Comparison of ENCODE assay signal across 39 mouse cellular contexts in genomic region chr3:107250320-107250719, GRCm38 (mm10). TPM values are rescaled to one million over a fixed set of nuclear protein-coding genes. Genes with fewer than 3 reads are reported as not detected.
"Had no signal": no experiment of that assay in that cellular context is flagged by ENCODE, and none has a peak within 500 bp of the region (broad histone marks: within the 10 kb centered on the region; RNA-seq: fewer than 3 reads in every experiment).

No protein-coding gene starts in this region.

- H3K9me3 ChIP-seq: heart, embryonic 10.5 days; heart, embryonic 12.5 days; hindbrain, embryonic 10.5 days; hindbrain, embryonic 12.5 days; intestine, embryonic 15.5 days; kidney, embryonic 15.5 days; limb, embryonic 13.5 days; limb, embryonic 15.5 days had no signal

- H3K4me1 ChIP-seq: heart, embryonic 12.5 days; hindbrain, embryonic 12.5 days; intestine, embryonic 15.5 days; kidney, embryonic 15.5 days; limb, embryonic 13.5 days; limb, embryonic 15.5 days had no signal

- H3K27me3 ChIP-seq: heart, embryonic 12.5 days; hindbrain, embryonic 12.5 days; intestine, embryonic 15.5 days; kidney, embryonic 15.5 days; limb, embryonic 13.5 days; limb, embryonic 15.5 days had no signal

- H3K36me3 ChIP-seq: heart, embryonic 10.5 days; heart, embryonic 12.5 days; hindbrain, embryonic 10.5 days; hindbrain, embryonic 12.5 days; intestine, embryonic 15.5 days; kidney, embryonic 15.5 days; limb, embryonic 13.5 days; limb, embryonic 15.5 days had no signal

- H3K27ac ChIP-seq: gastrocnemius, adult 2 months; heart, embryonic 10.5 days; hindbrain, embryonic 10.5 days; hindbrain, embryonic 12.5 days; hindbrain, embryonic 14.5 days; intestine, embryonic 15.5 days; kidney, embryonic 15.5 days; kidney, postnatal 0 days; layer of hippocampus, adult 2 months; limb, embryonic 13.5 days; limb, embryonic 15.5 days had no signal

- H3K9ac ChIP-seq: heart, embryonic 12.5 days; hindbrain, embryonic 12.5 days; hindbrain, embryonic 14.5 days; intestine, embryonic 15.5 days; kidney, embryonic 15.5 days; limb, embryonic 13.5 days; limb, embryonic 15.5 days had no signal

- H3K4me2 ChIP-seq: heart, embryonic 12.5 days; hindbrain, embryonic 12.5 days; hindbrain, embryonic 14.5 days; intestine, embryonic 15.5 days; kidney, embryonic 15.5 days; limb, embryonic 13.5 days; limb, embryonic 15.5 days had no signal

- ATAC-seq: hindbrain, embryonic 16.5 days; inflammation-experienced regulatory T-cells, adult 6 months; intestine, embryonic 15.5 days; intestine, postnatal 0 days had no signal

- H3K4me3 ChIP-seq: gastrocnemius, adult 2 months; heart, embryonic 10.5 days; heart, embryonic 12.5 days; hindbrain, embryonic 10.5 days; hindbrain, embryonic 12.5 days; intestine, embryonic 15.5 days; kidney, embryonic 15.5 days; layer of hippocampus, adult 2 months; limb, embryonic 13.5 days; limb, embryonic 15.5 days had no signal

- DNase-seq: gastrocnemius, adult 2 months; gastrocnemius, postnatal 10 days; gastrocnemius, postnatal 25 days; heart, adult 18-20 months; heart, postnatal 10 days; heart, postnatal 4 days; kidney, adult 18-20 months; kidney, adult 9 months; kidney, postnatal 25 days; kidney, postnatal 4 days; left cerebral cortex, postnatal 4 days had no signal

RNA-seq across cellular contexts. Expression of gene Prok1, which starts 10.8 kb away (rescaled TPM):
- total RNA-seq: gastrocnemius, adult 2 months; gastrocnemius, postnatal 25 days; granulocyte monocyte progenitor cell, adult 5-6 weeks; heart, adult 8-10 months; heart, postnatal 10 days; heart, postnatal 25 days; layer of hippocampus, adult 2 months; layer of hippocampus, postnatal 10 days; left cerebral cortex, postnatal 10 days; left cerebral cortex, postnatal 4 days had no signal
- polyA plus RNA-seq: heart, embryonic 10.5 days; heart, embryonic 12.5 days; heart, embryonic 14.5 days; heart, embryonic 16.5 days; hindbrain, embryonic 12.5 days; intestine, embryonic 15.5 days; intestine, postnatal 0 days; kidney, embryonic 15.5 days; limb, embryonic 11.5 days had no signal

RNA-seq across cellular contexts. Expression of gene A630076J17Rik, which starts 19.9 kb away (rescaled TPM):
- total RNA-seq: gastrocnemius, adult 2 months; gastrocnemius, postnatal 10 days; gastrocnemius, postnatal 25 days; gastrocnemius, postnatal 4 days; granulocyte monocyte progenitor cell, adult 5-6 weeks; heart, adult 18-20 months; heart, adult 8-10 months; heart, postnatal 10 days; heart, postnatal 25 days; heart, postnatal 4 days; layer of hippocampus, adult 2 months; layer of hippocampus, postnatal 10 days; layer of hippocampus, postnatal 25 days; left cerebral cortex, adult 8-10 months; left cerebral cortex, postnatal 10 days; left cerebral cortex, postnatal 25 days; left cerebral cortex, postnatal 4 days; liver, adult 2 months had no signal
- polyA plus RNA-seq: frontal cortex, adult 2 months; heart, embryonic 10.5 days; heart, embryonic 12.5 days; hindbrain, embryonic 10.5 days; hindbrain, embryonic 12.5 days; hindbrain, embryonic 14.5 days; hindbrain, embryonic 16.5 days; intestine, embryonic 15.5 days; kidney, embryonic 15.5 days; kidney, postnatal 0 days; limb, embryonic 11.5 days; limb, embryonic 13.5 days; limb, embryonic 15.5 days; liver, adult 2 months had no signal

RNA-seq across cellular contexts. Expression of gene Cym, which starts 28.8 kb away (rescaled TPM):
- total RNA-seq: gastrocnemius, adult 2 months; gastrocnemius, postnatal 25 days; gastrocnemius, postnatal 4 days; granulocyte monocyte progenitor cell, adult 5-6 weeks; heart, adult 18-20 months; heart, adult 8-10 months; heart, postnatal 10 days; heart, postnatal 4 days; layer of hippocampus, adult 2 months; layer of hippocampus, postnatal 10 days; layer of hippocampus, postnatal 25 days; left cerebral cortex, postnatal 25 days; left cerebral cortex, postnatal 4 days had no signal
- polyA plus RNA-seq: heart, embryonic 10.5 days; hindbrain, embryonic 10.5 days; hindbrain, embryonic 12.5 days; hindbrain, embryonic 14.5 days; limb, embryonic 11.5 days; limb, embryonic 13.5 days; liver, adult 2 months had no signal

RNA-seq across cellular contexts. Expression of gene Slc16a4, which starts 40.7 kb away (rescaled TPM):
- total RNA-seq: granulocyte monocyte progenitor cell, adult 5-6 weeks; liver, adult 2 months had no signal
- polyA plus RNA-seq: liver, adult 2 months had no signal
